Mouse (Mus musculus) C2C12 (cell line): ENCODE data around the gene Acsm1.

Source experiments
- CEBPB ChIP-seq: IDR thresholded peaks from one replicate; pipeline ENCODE4 v1.6.1; 2011; ENCODE audit warnings: low read depth, mild to moderate bottlenecking, control low read depth, moderate library complexity
- CTCF ChIP-seq: IDR thresholded peaks from one replicate; pipeline ENCODE4 v1.5.1; 2011; ENCODE audit not compliant: control insufficient read depth, insufficient read depth, insufficient read length
- MYOD1 ChIP-seq: IDR thresholded peaks from one replicate; pipeline ENCODE4 v1.6.1; 2011; ENCODE audit warnings: low read depth; ENCODE audit not compliant: control insufficient read depth, insufficient read length
- USF1 ChIP-seq: IDR thresholded peaks from one replicate; pipeline ENCODE4 v1.6.1; 2011; ENCODE audit warnings: low read depth, mild to moderate bottlenecking, control low read depth, moderate library complexity

DNA sequence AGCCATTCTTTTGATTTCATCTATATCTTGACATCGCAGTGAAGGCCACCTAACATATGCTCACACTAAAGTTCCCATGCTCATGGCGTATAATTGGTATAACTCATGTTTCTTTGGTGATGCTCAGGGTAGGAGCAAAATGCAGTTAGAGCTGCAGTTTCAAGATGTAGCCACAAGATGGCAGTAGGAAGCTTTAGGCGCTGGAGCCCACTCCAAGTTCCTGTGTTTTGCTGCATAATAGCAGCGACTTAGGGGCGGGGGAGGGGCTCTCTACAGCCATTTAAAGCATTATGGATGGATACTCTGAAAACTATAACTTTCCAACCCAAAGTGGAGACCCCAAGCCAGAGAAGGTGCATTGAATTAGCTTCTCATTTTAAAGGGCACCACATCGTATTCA lies 66.6 kb downstream of the Acsm1 start:
- TF ChIP-seq CTCF (no peak), USF1 (no peak), MYOD1 (no peak), CEBPB (no peak)
